ENCODE assay signal across 8 mouse cellular contexts in the genomic region with DNA sequence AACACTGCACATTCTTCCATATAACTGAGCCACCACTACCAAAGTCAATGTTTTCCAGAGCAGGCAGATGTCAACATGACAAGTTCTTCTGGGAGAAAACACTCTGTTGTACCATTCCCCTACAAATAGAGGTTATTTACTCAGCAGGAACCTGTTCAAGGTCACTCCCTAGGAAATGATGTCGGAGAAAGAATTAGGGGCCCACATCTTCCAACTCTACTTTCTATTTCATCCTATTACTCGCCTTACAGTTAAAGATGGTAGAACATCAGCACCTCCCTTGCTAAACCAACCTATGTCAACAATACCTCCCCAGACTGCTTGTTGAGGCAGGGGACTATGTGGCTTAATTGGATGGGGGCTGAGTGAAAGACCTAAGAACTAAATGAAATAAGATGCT. TPM values are rescaled to one million over a fixed set of nuclear protein-coding genes. Genes with fewer than 3 reads are reported as not detected.
A peak's percentile ranks its signal among the peaks of the same experiment; 100 is the strongest.
DNase-seq lines count a peak whose midpoint lies in the region; ATAC-seq and TF ChIP-seq lines count a peak whose summit lies in the region.
"Had no signal": no experiment of that assay in that cellular context is flagged by ENCODE, and none has a peak within 500 bp of the region (broad histone marks: within the 10 kb centered on the region; RNA-seq: fewer than 3 reads in every experiment).

A gene (plus strand): TSS at position 301 of the 400 bp plus-strand sequence.

- no peak within 1 kb of the TSS for H3K27ac ChIP-seq in liver, adult 2 months (replicated peaks; ENCODE audit: insufficient read depth, low read depth, low read length)
- H3K27ac ChIP-seq in forebrain, embryonic 14.5 days (ENCODE audit: low read depth, low read length): no peak within 1 kb of the TSS
- no peak within 1 kb of the TSS for H3K27ac ChIP-seq in limb, embryonic 12.5 days
- no peak within 1 kb of the TSS for H3K27ac ChIP-seq in neural tube, embryonic 14.5 days (ENCODE audit: low read depth, low read length)

- H3K4me1 ChIP-seq in liver, adult 2 months (ENCODE audit: control insufficient read depth, insufficient read depth, low read length): no peaks in the 10 kb centered on the region
- H3K4me1 ChIP-seq in forebrain, embryonic 14.5 days (ENCODE audit: control insufficient read depth, insufficient read depth, low read length): no peaks in the 10 kb centered on the region
- H3K4me1 ChIP-seq in limb, embryonic 12.5 days (replicated peaks): no peaks in the 10 kb centered on the region
- no peaks in the 10 kb centered on the region for H3K4me1 ChIP-seq in neural tube, embryonic 14.5 days (ENCODE audit: control insufficient read depth, insufficient read depth, low read length)

- H3K4me2 ChIP-seq in forebrain, embryonic 14.5 days (ENCODE audit: low read length): peak within 1 kb of the TSS; percentile 39
- H3K4me2 ChIP-seq in limb, embryonic 12.5 days: peak within 1 kb of the TSS; percentile 37; the same call in 1 of the 2 replicates
- H3K4me2 ChIP-seq in neural tube, embryonic 14.5 days (ENCODE audit: low read depth, low read length): peak within 1 kb of the TSS; percentile 40

- WGBS in liver, adult 2 months: 60% methylated on average over 2 of the region's 2 CpGs
- 89% methylated on average over 2 of the region's 2 CpGs for WGBS in forebrain, embryonic 14.5 days
- WGBS in limb, embryonic 12.5 days: 90% methylated on average over 2 of the region's 2 CpGs
- WGBS in neural tube, embryonic 14.5 days: 89% methylated on average over 2 of the region's 2 CpGs

- no peaks in the 10 kb centered on the region for H3K79me2 ChIP-seq in liver, adult 2 months (ENCODE audit: control insufficient read depth, insufficient read depth, low read length)

- no peak for ATAC-seq in forebrain, embryonic 14.5 days
- no peak for ATAC-seq in limb, embryonic 12.5 days (ENCODE audit: insufficient number of reproducible peaks, insufficient read depth, low FRiP score, low TSS enrichment, low read depth)
- ATAC-seq in neural tube, embryonic 14.5 days (ENCODE audit: low read depth): no peak
- no peak for ATAC-seq in monocyte, adult 5-6 weeks (replicated peaks; ENCODE audit: insufficient number of reproducible peaks, low FRiP score, low TSS enrichment, poor library complexity, severe bottlenecking)

- H3K9me3 ChIP-seq in forebrain, embryonic 14.5 days (replicated peaks; ENCODE audit: control insufficient read depth, low read length): no peaks in the 10 kb centered on the region
- no peaks in the 10 kb centered on the region for H3K9me3 ChIP-seq in limb, embryonic 12.5 days
- no peaks in the 10 kb centered on the region for H3K9me3 ChIP-seq in neural tube, embryonic 14.5 days (ENCODE audit: control insufficient read depth, low read length)

- no peak for TF ChIP-seq POLR2A in liver, adult 2 months (IDR thresholded peaks at IDR 0.05; ENCODE audit: extremely low read depth, insufficient read depth, low read length)

- no peak for TF ChIP-seq CTCF in liver, adult 2 months (IDR thresholded peaks at IDR 0.05; ENCODE audit: low read depth, low read length)

- DNase-seq in liver, adult 2 months (ENCODE audit: extremely low read depth, low read depth, low spot score): peak; percentile 7
- no peak for DNase-seq in liver
- no peak for DNase-seq in forebrain, embryonic 14.5 days (ENCODE audit: low spot score)
- no peak for DNase-seq in spleen, postnatal 10 days (ENCODE audit: low spot score in 2 of 2)

- no peak within 1 kb of the TSS for H3K4me3 ChIP-seq in liver, adult 2 months (ENCODE audit: insufficient read depth, low read depth, low read length)
- H3K4me3 ChIP-seq in forebrain, embryonic 14.5 days (ENCODE audit: low read depth, low read length): peak within 1 kb of the TSS; percentile 39; the same call in 1 of the 2 replicates
- no peak within 1 kb of the TSS for H3K4me3 ChIP-seq in limb, embryonic 12.5 days (replicated peaks)
- H3K4me3 ChIP-seq in neural tube, embryonic 14.5 days (ENCODE audit: low read depth, low read length): peak within 1 kb of the TSS; percentile 40; the same call in 1 of the 2 replicates

- H3K9ac ChIP-seq in liver, adult 2 months (ENCODE audit: low read depth, low read length): no peak within 1 kb of the TSS
- no peak within 1 kb of the TSS for H3K9ac ChIP-seq in forebrain, embryonic 14.5 days (ENCODE audit: low read length)
- H3K9ac ChIP-seq in limb, embryonic 12.5 days (replicated peaks): no peak within 1 kb of the TSS
- no peak within 1 kb of the TSS for H3K9ac ChIP-seq in neural tube, embryonic 14.5 days (replicated peaks; ENCODE audit: low read depth, low read length)

- no peaks in the 10 kb centered on the region for H3K36me3 ChIP-seq in liver, adult 2 months (ENCODE audit: control insufficient read depth, insufficient read depth, low read length)
- H3K36me3 ChIP-seq in forebrain, embryonic 14.5 days (ENCODE audit: control insufficient read depth, insufficient read depth, low read length): no peaks in the 10 kb centered on the region
- no peaks in the 10 kb centered on the region for H3K36me3 ChIP-seq in limb, embryonic 12.5 days
- H3K36me3 ChIP-seq in neural tube, embryonic 14.5 days (ENCODE audit: control insufficient read depth, insufficient read depth, low read length): no peaks in the 10 kb centered on the region

- no peaks in the 10 kb centered on the region for H3K27me3 ChIP-seq in liver, adult 2 months (ENCODE audit: control insufficient read depth, insufficient read depth, low read length)
- H3K27me3 ChIP-seq in forebrain, embryonic 14.5 days (replicated peaks; ENCODE audit: control insufficient read depth, insufficient read depth, low read length): no peaks in the 10 kb centered on the region; the same call in 1 of the 2 replicates
- peaks cover 35% of the 10 kb centered on the region for H3K27me3 ChIP-seq in limb, embryonic 12.5 days
- no peaks in the 10 kb centered on the region for H3K27me3 ChIP-seq in neural tube, embryonic 14.5 days (ENCODE audit: control insufficient read depth, insufficient read depth, low read length)

RNA-seq across cellular contexts. Expression of the gene that starts here (rescaled TPM):
- not detected in 2 replicates for total RNA-seq in liver, adult 2 months (2014; rRNA removed)
- not detected in 2 replicates for polyA plus RNA-seq in liver, adult 2 months (2012; rRNA removed)
- 0.06 TPM in 1 of 2 replicates, not detected in the other for polyA plus RNA-seq in forebrain, embryonic 14.5 days (2014; fragmentation: Nextera tagmentation; extraction: Ambion mirVana)
- polyA plus RNA-seq in limb, embryonic 12.5 days (2016; fragmentation: Nextera tagmentation; extraction: Ambion mirVana): not detected in 2 replicates
- 0.04 and 0.08 TPM in 2 replicates for polyA plus RNA-seq in neural tube, embryonic 14.5 days (2014; fragmentation: Nextera tagmentation; extraction: Ambion mirVana)
- total RNA-seq in monocyte, adult 5-6 weeks (2017): not detected in 3 replicates
- polyA plus RNA-seq: neural tube, embryonic 11.5 days had no signal

Comparison
In these comparisons a context has a peak if more than half of its experiments do, and no peak if none do; other contexts are left out.
1. Peak in DNase-seq in liver, adult 2 months; RNA of the gene not detected or under 1 TPM.
2. H3K4me3 ChIP-seq: peak in forebrain, embryonic 14.5 days (single experiment) and neural tube, embryonic 14.5 days (single experiment); none in liver, adult 2 months (single experiment) and limb, embryonic 12.5 days (single experiment).
3. Peak in every context shown above with its lines, with median percentiles within 50 percentile points of each other: H3K4me2 ChIP-seq.